Mouse (Mus musculus) cerebellum, adult (tissue): ENCODE data around the gene Bahd1.

Experiments
- ATAC-seq: cut with Nextera tagmentation; 2 replicates; pipeline ENCODE4 v1.9.2; 2017; ENCODE audit warnings: mild to moderate bottlenecking, moderate library complexity, mixed read lengths; ENCODE audit not compliant: insufficient number of reproducible peaks, low FRiP score, low TSS enrichment

The Bahd1 gene

GRCm38 (mm10) chr2:118897392-118897791, 2.8 kb upstream of the Bahd1 start:
- ATAC-seq: no peak

GRCm38 (mm10) chr2:118897808-118898207, 2.4 kb upstream of the Bahd1 start:
- ATAC-seq: no peak

GRCm38 (mm10) chr2:118898771-118899170, 1.4 kb upstream of the Bahd1 start:
- no peak for ATAC-seq

- ATAC-seq: no peak
These were observed 871 bp upstream of the Bahd1 start for GRCm38 (mm10) chr2:118899306-118899705.

GRCm38 (mm10) chr2:118900826-118901140, 606 bp downstream of the Bahd1 start:
- no peak for ATAC-seq

- ATAC-seq: peak; percentile 84
These were observed 1.2 kb downstream of the Bahd1 start for GRCm38 (mm10) chr2:118901175-118902031.

GRCm38 (mm10) chr2:118902051-118903025, 2.2 kb downstream of the Bahd1 start:
- ATAC-seq: no peak

- no peak for ATAC-seq
These were observed 3.2 kb downstream of the Bahd1 start for GRCm38 (mm10) chr2:118903333-118903741.

- ATAC-seq: no peak
These were observed 5.4 kb downstream of the Bahd1 start for GRCm38 (mm10) chr2:118905433-118906117.

GRCm38 (mm10) chr2:118906118-118906492, 5.9 kb downstream of the Bahd1 start:
- no peak for ATAC-seq

GRCm38 (mm10) chr2:118907781-118908180, 7.6 kb downstream of the Bahd1 start:
- ATAC-seq: no peak

GRCm38 (mm10) chr2:118909151-118909550, 9.0 kb downstream of the Bahd1 start:
- no peak for ATAC-seq

GRCm38 (mm10) chr2:118910605-118911278, 10.6 kb downstream of the Bahd1 start:
- ATAC-seq: no peak

- no peak for ATAC-seq
These were observed 12.5 kb downstream of the Bahd1 start for GRCm38 (mm10) chr2:118912706-118913105.

GRCm38 (mm10) chr2:118913551-118914276, 13.5 kb downstream of the Bahd1 start:
- peak; percentile 58 for ATAC-seq

- ATAC-seq: no peak
These were observed 14.5 kb downstream of the Bahd1 start for GRCm38 (mm10) chr2:118914685-118915084.

- ATAC-seq: no peak
These were observed 16.3 kb downstream of the Bahd1 start for GRCm38 (mm10) chr2:118916436-118916835.

GRCm38 (mm10) chr2:118918543-118918942, 18.4 kb downstream of the Bahd1 start:
- no peak for ATAC-seq

GRCm38 (mm10) chr2:118920428-118920827, 20.3 kb downstream of the Bahd1 start:
- ATAC-seq: peak; percentile 12; the same call in 1 of the 2 replicates
